In genomic region chr2:91068162-91068871, GRCm38 (mm10) we compare ENCODE assay signal across 8 mouse cellular contexts. TPM values are rescaled to one million over a fixed set of nuclear protein-coding genes. Genes with fewer than 3 reads are reported as not detected.
A peak's percentile ranks its signal among the peaks of the same experiment; 100 is the strongest.
DNase-seq lines count a peak whose midpoint lies in the region; ATAC-seq and TF ChIP-seq lines count a peak whose summit lies in the region.

No protein-coding gene starts in this region.

- no peak for TF ChIP-seq CTCF in testis, adult 2 months (IDR thresholded peaks at IDR 0.05; ENCODE audit: control insufficient read depth, insufficient read depth, insufficient replicate concordance, low read depth, low read length)
- TF ChIP-seq CTCF in liver, embryonic 14.5 days (IDR thresholded peaks at IDR 0.05; ENCODE audit: low read depth) = no peak

- no peak for DNase-seq in heart, postnatal 25 days (ENCODE audit: low spot score)
- no peak for DNase-seq in testis, postnatal 10 days (ENCODE audit: low spot score)
- no peak for DNase-seq in liver, embryonic 14.5 days (ENCODE audit: low read depth in 3 of 3, low spot score in 3 of 3)
- DNase-seq in frontal cortex, adult 2 months (ENCODE audit: extremely low spot score in 1 of 2, low spot score in 1 of 2) = no peak
- no peak for DNase-seq in left cerebral cortex, postnatal 36 days (ENCODE audit: low spot score in 2 of 2)

- no peak for TF ChIP-seq EP300 in liver, embryonic 14.5 days (IDR thresholded peaks at IDR 0.05; ENCODE audit: low read depth)

- no peaks in the 10 kb centered on the region for H3K27me3 ChIP-seq in heart, embryonic 11.5 days (ENCODE audit: control insufficient read depth, insufficient read depth, low read length)
- H3K27me3 ChIP-seq in testis, adult 2 months (ENCODE audit: control insufficient read depth, insufficient read depth, low read length) = no peaks in the 10 kb centered on the region
- H3K27me3 ChIP-seq in liver, embryonic 14.5 days (ENCODE audit: control insufficient read depth, insufficient read depth, low read length) = no peaks in the 10 kb centered on the region

- H3K4me2 ChIP-seq in heart, embryonic 11.5 days = peak overlapping the region; percentile 90
- H3K4me2 ChIP-seq in liver, embryonic 14.5 days (ENCODE audit: low read depth) = 0 out of 2 replicates have a peak overlapping the region, but pooled peaks have one; percentile 85

- peak overlapping the region; percentile 84 for H3K9ac ChIP-seq in heart, embryonic 11.5 days (ENCODE audit: low read depth, low read length)
- H3K9ac ChIP-seq in liver, embryonic 14.5 days (replicated peaks) = no peak overlapping the region

- peaks cover 16% of the 10 kb centered on the region for H3K36me3 ChIP-seq in heart, embryonic 11.5 days (ENCODE audit: control insufficient read depth, insufficient read depth, low read length)
- H3K36me3 ChIP-seq in testis, adult 2 months (ENCODE audit: control insufficient read depth, insufficient read depth, low read length) = no peaks in the 10 kb centered on the region; the same call in 1 of the 2 replicates
- H3K36me3 ChIP-seq in liver, embryonic 14.5 days (replicated peaks; ENCODE audit: control insufficient read depth, insufficient read depth, low read depth) = peaks cover 11% of the 10 kb centered on the region

- TF ChIP-seq POLR2A in testis, adult 2 months (IDR thresholded peaks at IDR 0.05; ENCODE audit: control insufficient read depth, low read depth, low read length) = no peak

- H3K27ac ChIP-seq in heart, embryonic 11.5 days (ENCODE audit: low read depth, low read length) = no peak overlapping the region; the same call in 1 of the 2 replicates
- peak overlapping the region; percentile 62; the same call in 1 of the 2 replicates for H3K27ac ChIP-seq in testis, adult 2 months (ENCODE audit: control insufficient read depth, insufficient read depth, low read depth, low read length)
- H3K27ac ChIP-seq in liver, embryonic 14.5 days = no peak overlapping the region

- H3K9me3 ChIP-seq in heart, embryonic 11.5 days (replicated peaks; ENCODE audit: control insufficient read depth, low read length) = no peaks in the 10 kb centered on the region
- H3K9me3 ChIP-seq in liver, embryonic 14.5 days (ENCODE audit: control insufficient read depth, low read length) = no peaks in the 10 kb centered on the region

- H3K4me1 ChIP-seq in heart, embryonic 11.5 days (ENCODE audit: control insufficient read depth, insufficient read depth, low read length) = peaks cover 19% of the 10 kb centered on the region
- peaks cover 6% of the 10 kb centered on the region for H3K4me1 ChIP-seq in testis, adult 2 months (ENCODE audit: control insufficient read depth, insufficient read depth, low read length)
- H3K4me1 ChIP-seq in liver, embryonic 14.5 days (replicated peaks; ENCODE audit: control insufficient read depth in 2 of 2, insufficient read depth in 2 of 2, low read length in 1 of 2) = peaks cover 0 to 11% of the 10 kb centered on the region in 2 experiments; a peak in 3 of 4 replicates

- 61% methylated on average over 13 of the region's 13 CpGs for WGBS in heart, embryonic 11.5 days (ENCODE audit: insufficient replicate concordance)
- WGBS in liver, embryonic 14.5 days (ENCODE audit: insufficient replicate concordance) = 71% methylated on average over 13 of the region's 13 CpGs

- intact Hi-C loops in heart, postnatal 25 days (cut with DNase I) = loop anchor here (5.0 to 10.0 kb wide), 2 partner anchors 151 to 324 kb away; partner anchors contain the start of gene Fnbp4
- intact Hi-C loops in left cerebral cortex, postnatal 36 days (cut with DNase I) = loop anchor here (10.0 kb wide), 1 partner anchor 154 kb away; no protein-coding TSS in a partner anchor

- no peak for ATAC-seq in heart, embryonic 11.5 days (replicated peaks; ENCODE audit: insufficient number of reproducible peaks, low FRiP score, low TSS enrichment)
- ATAC-seq in liver, embryonic 14.5 days (ENCODE audit: insufficient read depth) = no peak
- no peak for ATAC-seq in granulocyte monocyte progenitor cell, adult 5-6 weeks (replicated peaks; ENCODE audit: poor library complexity, severe bottlenecking)

- peak overlapping the region; percentile 1 for H3K4me3 ChIP-seq in heart, embryonic 11.5 days (ENCODE audit: low read depth, low read length)
- H3K4me3 ChIP-seq in testis, adult 2 months (ENCODE audit: control insufficient read depth, low read depth, low read length) = peak overlapping the region; percentile 96
- no peak overlapping the region for H3K4me3 ChIP-seq in liver, embryonic 14.5 days (ENCODE audit: insufficient read depth in 1 of 2, low read depth in 2 of 2, low read length in 2 of 2)

RNA-seq across cellular contexts. Expression of gene Slc39a13, which starts 1.9 kb away (rescaled TPM):
- 34.0 and 36.3 TPM in 2 replicates for polyA plus RNA-seq in heart, embryonic 11.5 days (2014; fragmentation: Nextera tagmentation; extraction: Ambion mirVana)
- 10 to 100 TPM; 22.9 to 28.2 TPM for total RNA-seq in heart, postnatal 25 days (2021)
- polyA plus RNA-seq in testis, adult 2 months (2012; rRNA removed) = 65.7 and 67.9 TPM in 2 replicates
- polyA plus RNA-seq in liver, embryonic 14.5 days (2012; rRNA removed) = 11.1 and 11.2 TPM in 2 replicates
- polyA plus RNA-seq in liver, embryonic 14.5 days (2014; fragmentation: Nextera tagmentation; extraction: Ambion mirVana) = 8.1 and 8.4 TPM in 2 replicates
- 53.8 and 54.3 TPM in 2 replicates for polyA plus RNA-seq in frontal cortex, adult 2 months (2012; rRNA removed)
- total RNA-seq in left cerebral cortex, postnatal 36 days (2021) = 10 to 100 TPM; 27.6 to 36.6 TPM
- 10.0 and 35.1 TPM in 2 replicates for total RNA-seq in granulocyte monocyte progenitor cell, adult 5-6 weeks (2014; fragmentation: Nextera tagmentation)
- total RNA-seq in granulocyte monocyte progenitor cell, adult 5-6 weeks (2017) = 4.8 and 9.4 TPM in 2 replicates

RNA-seq across cellular contexts. Expression of gene Spi1, which starts 13.9 kb away (rescaled TPM):
- 1.7 and 1.9 TPM in 2 replicates for polyA plus RNA-seq in heart, embryonic 11.5 days (2014; fragmentation: Nextera tagmentation; extraction: Ambion mirVana)
- 1 to 10 TPM; 3.7 to 4.3 TPM for total RNA-seq in heart, postnatal 25 days (2021)
- polyA plus RNA-seq in testis, adult 2 months (2012; rRNA removed) = 2.5 and 2.9 TPM in 2 replicates
- 13.3 and 20.5 TPM in 2 replicates for polyA plus RNA-seq in liver, embryonic 14.5 days (2012; rRNA removed)
- polyA plus RNA-seq in liver, embryonic 14.5 days (2014; fragmentation: Nextera tagmentation; extraction: Ambion mirVana) = 12.4 and 15.6 TPM in 2 replicates
- 9.7 and 12.0 TPM in 2 replicates for polyA plus RNA-seq in frontal cortex, adult 2 months (2012; rRNA removed)
- total RNA-seq in left cerebral cortex, postnatal 36 days (2021) = 1 to 10 TPM; 4.1 to 5.5 TPM
- total RNA-seq in granulocyte monocyte progenitor cell, adult 5-6 weeks (2014; fragmentation: Nextera tagmentation) = 208 and 244 TPM in 2 replicates
- 114 and 139 TPM in 2 replicates for total RNA-seq in granulocyte monocyte progenitor cell, adult 5-6 weeks (2017)

RNA-seq across cellular contexts. Expression of gene Psmc3, which starts 14.5 kb away (rescaled TPM):
- polyA plus RNA-seq in heart, embryonic 11.5 days (2014; fragmentation: Nextera tagmentation; extraction: Ambion mirVana) = 316 and 322 TPM in 2 replicates
- total RNA-seq in heart, postnatal 25 days (2021) = 100 to 1,000 TPM; 209 to 241 TPM
- 435 and 494 TPM in 2 replicates for polyA plus RNA-seq in testis, adult 2 months (2012; rRNA removed)
- 77.7 and 126 TPM in 2 replicates for polyA plus RNA-seq in liver, embryonic 14.5 days (2012; rRNA removed)
- 174 and 186 TPM in 2 replicates for polyA plus RNA-seq in liver, embryonic 14.5 days (2014; fragmentation: Nextera tagmentation; extraction: Ambion mirVana)
- polyA plus RNA-seq in frontal cortex, adult 2 months (2012; rRNA removed) = 183 and 195 TPM in 2 replicates
- total RNA-seq in left cerebral cortex, postnatal 36 days (2021) = 100 to 1,000 TPM; 206 to 234 TPM
- total RNA-seq in granulocyte monocyte progenitor cell, adult 5-6 weeks (2014; fragmentation: Nextera tagmentation) = 155 and 159 TPM in 2 replicates
- total RNA-seq in granulocyte monocyte progenitor cell, adult 5-6 weeks (2017) = 282 TPM in 2 replicates

RNA-seq across cellular contexts. Expression of gene Rapsn, which starts 32.9 kb away (rescaled TPM):
- 11.1 and 11.3 TPM in 2 replicates for polyA plus RNA-seq in heart, embryonic 11.5 days (2014; fragmentation: Nextera tagmentation; extraction: Ambion mirVana)
- total RNA-seq in heart, postnatal 25 days (2021) = 10 to 100 TPM; 16.4 to 16.7 TPM
- 6.7 and 7.1 TPM in 2 replicates for polyA plus RNA-seq in testis, adult 2 months (2012; rRNA removed)
- polyA plus RNA-seq in liver, embryonic 14.5 days (2012; rRNA removed) = 0.55 and 0.78 TPM in 2 replicates
- 0.62 and 1.1 TPM in 2 replicates for polyA plus RNA-seq in liver, embryonic 14.5 days (2014; fragmentation: Nextera tagmentation; extraction: Ambion mirVana)
- polyA plus RNA-seq in frontal cortex, adult 2 months (2012; rRNA removed) = 1.1 and 1.7 TPM in 2 replicates
- total RNA-seq in left cerebral cortex, postnatal 36 days (2021) = under 1 TPM; 0.47 to 0.54 TPM
- total RNA-seq in granulocyte monocyte progenitor cell, adult 5-6 weeks (2014; fragmentation: Nextera tagmentation) = 1.5 and 8.2 TPM in 2 replicates
- 0.39 TPM in 1 of 2 replicates, not detected in the other for total RNA-seq in granulocyte monocyte progenitor cell, adult 5-6 weeks (2017)

RNA-seq across cellular contexts. Expression of gene Mybpc3, which starts 49.6 kb away (rescaled TPM):
- polyA plus RNA-seq in heart, embryonic 11.5 days (2014; fragmentation: Nextera tagmentation; extraction: Ambion mirVana) = 470 and 665 TPM in 2 replicates
- 1,000 to 10,000 TPM; 1,615 to 1,699 TPM for total RNA-seq in heart, postnatal 25 days (2021)
- 0.04 TPM in 1 of 2 replicates, not detected in the other for polyA plus RNA-seq in testis, adult 2 months (2012; rRNA removed)
- polyA plus RNA-seq in liver, embryonic 14.5 days (2012; rRNA removed) = 0.03 and 0.04 TPM in 2 replicates
- polyA plus RNA-seq in liver, embryonic 14.5 days (2014; fragmentation: Nextera tagmentation; extraction: Ambion mirVana) = not detected in 2 replicates
- polyA plus RNA-seq in frontal cortex, adult 2 months (2012; rRNA removed) = 0.30 and 0.61 TPM in 2 replicates
- under 1 TPM; 0.41 to 0.81 TPM for total RNA-seq in left cerebral cortex, postnatal 36 days (2021)
- total RNA-seq in granulocyte monocyte progenitor cell, adult 5-6 weeks (2014; fragmentation: Nextera tagmentation) = 1.5 TPM in 1 of 2 replicates, not detected in the other
- 0.62 TPM in 1 of 2 replicates, not detected in the other for total RNA-seq in granulocyte monocyte progenitor cell, adult 5-6 weeks (2017)

Comparison
In these comparisons a context has a peak if more than half of its experiments do, and no peak if none do; other contexts are left out.
1. H3K4me3 ChIP-seq: peak in heart, embryonic 11.5 days (single experiment) and testis, adult 2 months (single experiment); none in liver, embryonic 14.5 days (0 of 2).